Mouse (Mus musculus) heart, adult 2 months (tissue): Measurements from ENCODE around the gene Olfr221.

ENCODE experiments used
- EP300 ChIP-seq: fragments of 200-500 bp; IDR thresholded peaks from 2 replicates; pipeline ENCODE4 v1.6.1; 2011; ENCODE audit warnings: low read depth, low read length, control low read depth; ENCODE audit not compliant: insufficient read depth
- POLR2A ChIP-seq: fragments of 200-500 bp; IDR thresholded peaks from 2 replicates; pipeline ENCODE4 v1.6.1; 2011; ENCODE audit warnings: mild to moderate bottlenecking, low read depth, low read length, control low read depth; ENCODE audit not compliant: insufficient read depth

DNA sequence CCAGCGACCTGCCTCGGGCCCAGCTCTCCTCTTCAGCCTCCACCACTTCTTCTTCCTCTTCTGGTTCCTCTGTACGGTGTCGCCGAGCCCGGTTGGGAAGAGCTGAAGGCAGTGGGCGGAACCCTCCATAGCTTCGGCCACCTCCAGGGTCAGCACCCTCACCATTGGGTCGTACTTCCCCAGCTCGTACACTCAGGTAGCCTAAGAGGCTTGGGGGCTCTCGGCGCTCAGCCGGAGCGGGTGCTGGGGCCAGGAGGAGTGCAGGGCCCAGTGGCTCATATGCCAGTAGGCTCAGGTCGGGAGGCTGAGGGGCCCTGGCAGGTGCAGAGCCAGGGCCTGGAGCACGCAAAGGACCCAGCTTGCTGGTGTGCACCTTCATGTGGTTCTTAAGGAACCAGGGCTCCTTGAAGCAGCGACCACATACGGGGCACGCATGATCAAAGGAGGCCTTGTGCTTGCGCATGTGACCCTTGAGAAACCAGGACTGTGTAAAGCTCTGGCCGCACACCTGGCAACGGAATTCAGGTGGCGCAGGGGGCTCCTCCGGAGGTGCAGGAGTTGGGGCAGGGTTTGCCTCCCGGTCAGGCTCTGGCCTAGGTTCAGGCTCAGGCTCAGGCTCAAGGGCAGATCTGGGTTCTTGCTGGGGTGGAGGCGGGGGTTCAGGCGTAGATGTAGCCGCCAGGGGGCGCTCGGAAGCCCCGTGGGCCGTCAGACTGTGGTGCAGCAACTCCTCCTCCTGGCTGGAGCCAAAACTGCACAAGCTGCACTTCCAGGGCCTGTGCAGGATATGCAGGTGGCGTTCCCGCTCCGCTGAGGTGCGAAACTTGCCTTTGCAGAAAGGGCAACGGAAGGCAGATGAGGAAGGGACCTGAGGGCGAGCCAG lies 33.7 kb downstream of the Olfr221 start:
- TF ChIP-seq POLR2A (no peak), EP300 (peak; percentile 93)
